Mouse (Mus musculus) liver, adult 2 months (tissue): Measurements from ENCODE around the gene Tmem132b.

Source experiments
- CTCF ChIP-seq: fragments of 200-500 bp; IDR thresholded peaks from 2 replicates; pipeline ENCODE4 v1.5.1; 2011; ENCODE audit warnings: low read depth, low read length, control low read depth
- POLR2A ChIP-seq: fragments of 200-500 bp; IDR thresholded peaks from 2 replicates; pipeline ENCODE4 v1.6.1; 2011; ENCODE audit warnings: low read length, control low read depth; ENCODE audit not compliant: insufficient read depth; ENCODE audit errors: extremely low read depth

DNA sequence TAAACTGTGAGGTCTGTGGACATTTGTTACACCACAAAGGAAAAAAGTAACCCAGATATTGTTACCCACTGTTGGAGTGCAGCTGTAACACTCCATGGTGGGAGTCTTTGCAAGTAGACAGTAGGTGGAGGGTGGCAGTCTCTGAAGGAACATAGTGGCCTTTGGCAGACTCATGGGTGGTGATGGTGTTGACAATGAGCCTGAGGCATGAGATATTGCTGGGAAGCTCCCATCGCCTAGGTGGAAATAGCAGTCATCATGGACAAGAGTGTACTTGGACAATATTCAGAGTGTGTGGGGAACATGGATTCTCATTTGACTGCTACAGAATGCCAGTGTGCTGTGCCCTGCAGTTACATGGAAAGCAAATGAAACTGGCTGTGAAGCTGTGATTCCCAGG, 248.8 kb downstream of the Tmem132b start:
- no peak for TF ChIP-seq POLR2A
- no peak for TF ChIP-seq CTCF
